Comparison of ENCODE assay signal across 8 mouse cellular contexts in the genomic region with DNA sequence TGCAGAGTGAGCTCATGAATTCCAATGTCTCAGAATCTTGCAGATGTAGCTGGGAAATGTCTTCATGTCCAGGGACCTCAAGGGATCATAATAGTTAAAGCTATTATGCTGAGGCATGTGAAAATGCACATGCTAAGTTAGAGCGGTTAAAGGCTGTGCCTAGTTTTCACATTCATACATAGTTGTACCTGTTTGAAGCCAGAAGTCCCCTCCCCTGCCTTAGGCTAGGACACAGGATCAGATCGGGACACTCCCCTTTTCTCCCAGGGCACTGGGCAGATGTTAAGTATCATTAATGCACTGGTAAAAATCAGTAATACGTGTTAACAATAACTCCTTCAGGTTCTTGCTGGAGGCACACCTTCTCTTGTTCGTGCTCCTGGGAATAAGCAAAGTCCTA. TPM values are rescaled to one million over a fixed set of nuclear protein-coding genes. Genes with fewer than 3 reads are reported as not detected.
DNase-seq lines count a peak whose midpoint lies in the region; ATAC-seq and TF ChIP-seq lines count a peak whose summit lies in the region.

No protein-coding gene starts in this region.

- H3K27ac ChIP-seq in kidney, postnatal 0 days: no peak overlapping the region
- no peak overlapping the region for H3K27ac ChIP-seq in embryonic facial prominence, embryonic 12.5 days
- H3K27ac ChIP-seq in intestine, embryonic 14.5 days (ENCODE audit: low read depth): no peak overlapping the region
- H3K27ac ChIP-seq in midbrain, postnatal 0 days (ENCODE audit: low read depth, low read length): peak overlapping the region; percentile 32

- no peak for TF ChIP-seq CTCF in kidney, postnatal 0 days (IDR thresholded peaks at IDR 0.05; ENCODE audit: low read depth)
- TF ChIP-seq CTCF in midbrain, postnatal 0 days (IDR thresholded peaks at IDR 0.05): no peak

- H3K36me3 ChIP-seq in kidney, postnatal 0 days (ENCODE audit: insufficient read depth, low read length): no peaks in the 10 kb centered on the region
- no peaks in the 10 kb centered on the region for H3K36me3 ChIP-seq in embryonic facial prominence, embryonic 12.5 days
- H3K36me3 ChIP-seq in intestine, embryonic 14.5 days (ENCODE audit: control insufficient read depth, insufficient read depth, low read length): no peaks in the 10 kb centered on the region
- H3K36me3 ChIP-seq in midbrain, postnatal 0 days (ENCODE audit: insufficient read depth, low read length): no peaks in the 10 kb centered on the region

- H3K4me3 ChIP-seq in kidney, postnatal 0 days (replicated peaks; ENCODE audit: low read depth, low read length): peak overlapping the region; percentile 36
- peak overlapping the region; percentile 38 for H3K4me3 ChIP-seq in embryonic facial prominence, embryonic 12.5 days
- peak overlapping the region; percentile 30 for H3K4me3 ChIP-seq in intestine, embryonic 14.5 days (ENCODE audit: low read depth, low read length)
- H3K4me3 ChIP-seq in midbrain, postnatal 0 days (ENCODE audit: low read depth, low read length): peak overlapping the region; percentile 43

- WGBS in kidney, postnatal 0 days: 60% methylated on average over 4 of the region's 4 CpGs
- 66% methylated on average over 4 of the region's 4 CpGs for WGBS in embryonic facial prominence, embryonic 12.5 days
- 57% methylated on average over 4 of the region's 4 CpGs for WGBS in intestine, embryonic 14.5 days
- WGBS in midbrain, postnatal 0 days: 43% methylated on average over 4 of the region's 4 CpGs

- H3K27me3 ChIP-seq in kidney, postnatal 0 days (ENCODE audit: insufficient read depth, low read length): no peaks in the 10 kb centered on the region
- 0 out of 2 replicates have a peak, but pooled peaks cover 2% of the 10 kb centered on the region for H3K27me3 ChIP-seq in embryonic facial prominence, embryonic 12.5 days
- H3K27me3 ChIP-seq in intestine, embryonic 14.5 days (replicated peaks; ENCODE audit: control insufficient read depth, insufficient read depth, low read length): 0 out of 2 replicates have a peak, but pooled peaks cover 3% of the 10 kb centered on the region
- no peaks in the 10 kb centered on the region for H3K27me3 ChIP-seq in midbrain, postnatal 0 days (ENCODE audit: insufficient read depth, low read length)

- no peak overlapping the region for H3K9ac ChIP-seq in kidney, postnatal 0 days (ENCODE audit: low read depth, low read length)
- H3K9ac ChIP-seq in embryonic facial prominence, embryonic 12.5 days: no peak overlapping the region
- peak overlapping the region; percentile 27; the same call in 1 of the 2 replicates for H3K9ac ChIP-seq in intestine, embryonic 14.5 days (ENCODE audit: low read length)
- peak overlapping the region; percentile 40 for H3K9ac ChIP-seq in midbrain, postnatal 0 days (replicated peaks; ENCODE audit: low read length, poor library complexity, severe bottlenecking)

- H3K4me1 ChIP-seq in kidney, postnatal 0 days (replicated peaks; ENCODE audit: insufficient read depth, low read length): no peaks in the 10 kb centered on the region
- peaks cover 5% of the 10 kb centered on the region; the same call in 1 of the 2 replicates for H3K4me1 ChIP-seq in embryonic facial prominence, embryonic 12.5 days
- H3K4me1 ChIP-seq in intestine, embryonic 14.5 days (replicated peaks; ENCODE audit: control insufficient read depth, insufficient read depth, low read length): no peaks in the 10 kb centered on the region
- peaks cover 4% of the 10 kb centered on the region; the same call in 1 of the 2 replicates for H3K4me1 ChIP-seq in midbrain, postnatal 0 days (ENCODE audit: insufficient read depth, low read length)

- no peak for DNase-seq in kidney, postnatal 0 days (ENCODE audit: low spot score)
- DNase-seq in kidney, adult 9 months: no peak
- DNase-seq in intestine, embryonic 14.5 days (ENCODE audit: low spot score): no peak
- no peak for DNase-seq in midbrain, postnatal 0 days (ENCODE audit: low spot score)
- no peak for DNase-seq in c-Kit-positive CD71-positive TER-119-positive erythroid progenitor cells, embryonic 14.5 days (ENCODE audit: low spot score)
- DNase-seq in cerebellum, postnatal 14 days: no peak
- DNase-seq in urinary bladder, adult 18-20 months (ENCODE audit: low spot score in 2 of 2): no peak

- ATAC-seq in kidney, postnatal 0 days (replicated peaks; ENCODE audit: low FRiP score, low read depth): peak; percentile 19; the same call in 1 of the 2 replicates
- ATAC-seq in embryonic facial prominence, embryonic 12.5 days (ENCODE audit: insufficient number of reproducible peaks, insufficient read depth, low FRiP score, low TSS enrichment): peak; percentile 60; the same call in 1 of the 2 replicates
- peak; percentile 61; the same call in 1 of the 2 replicates for ATAC-seq in intestine, embryonic 14.5 days (replicated peaks; ENCODE audit: low FRiP score, low TSS enrichment, low read depth)
- peak; percentile 79 for ATAC-seq in midbrain, postnatal 0 days (ENCODE audit: low FRiP score)

- peak overlapping the region; percentile 68 for H3K4me2 ChIP-seq in kidney, postnatal 0 days (ENCODE audit: low read length)
- H3K4me2 ChIP-seq in embryonic facial prominence, embryonic 12.5 days (replicated peaks): peak overlapping the region; percentile 74
- peak overlapping the region; percentile 64 for H3K4me2 ChIP-seq in intestine, embryonic 14.5 days (ENCODE audit: low read length)
- peak overlapping the region; percentile 59 for H3K4me2 ChIP-seq in midbrain, postnatal 0 days (ENCODE audit: low read depth, low read length, poor library complexity, severe bottlenecking)

- H3K9me3 ChIP-seq in kidney, postnatal 0 days (replicated peaks; ENCODE audit: low read length): no peaks in the 10 kb centered on the region
- no peaks in the 10 kb centered on the region for H3K9me3 ChIP-seq in embryonic facial prominence, embryonic 12.5 days
- H3K9me3 ChIP-seq in intestine, embryonic 14.5 days (ENCODE audit: control insufficient read depth, low read length): no peaks in the 10 kb centered on the region
- H3K9me3 ChIP-seq in midbrain, postnatal 0 days (ENCODE audit: low read length): no peaks in the 10 kb centered on the region

RNA-seq across cellular contexts. Expression of a gene that starts 51.6 kb away (rescaled TPM):
- polyA plus RNA-seq in kidney, postnatal 0 days (2015; fragmentation: Nextera tagmentation; extraction: Ambion mirVana): 13.8 and 14.1 TPM in 2 replicates
- 11.0 and 11.4 TPM in 2 replicates for polyA plus RNA-seq in embryonic facial prominence, embryonic 12.5 days (2016; fragmentation: Nextera tagmentation; extraction: Ambion mirVana)
- 10.7 and 12.6 TPM in 2 replicates for polyA plus RNA-seq in intestine, embryonic 14.5 days (2014; fragmentation: Nextera tagmentation; extraction: Ambion mirVana)
- total RNA-seq in midbrain, postnatal 0 days (2014; rRNA removed): 10.0 and 15.7 TPM in 2 replicates
- 24.4 and 24.7 TPM in 2 replicates for polyA plus RNA-seq in midbrain, postnatal 0 days (2015; fragmentation: Nextera tagmentation; extraction: Ambion mirVana)

Comparison
In these comparisons a context has a peak if more than half of its experiments do, and no peak if none do; other contexts are left out.
1. ATAC-seq: peak in every context shown above with its lines; median percentile 79 in midbrain, postnatal 0 days; 61 in intestine, embryonic 14.5 days; 60 in embryonic facial prominence, embryonic 12.5 days; 19 in kidney, postnatal 0 days.
2. H3K9ac ChIP-seq: peak in intestine, embryonic 14.5 days (single experiment) and midbrain, postnatal 0 days (single experiment); none in kidney, postnatal 0 days (single experiment) and embryonic facial prominence, embryonic 12.5 days (single experiment).
3. Peak in every context shown above with its lines, with median percentiles within 50 percentile points of each other: H3K4me2 ChIP-seq and H3K4me3 ChIP-seq.